ENCODE assay signal across 12 mouse cellular contexts in the genomic region with DNA sequence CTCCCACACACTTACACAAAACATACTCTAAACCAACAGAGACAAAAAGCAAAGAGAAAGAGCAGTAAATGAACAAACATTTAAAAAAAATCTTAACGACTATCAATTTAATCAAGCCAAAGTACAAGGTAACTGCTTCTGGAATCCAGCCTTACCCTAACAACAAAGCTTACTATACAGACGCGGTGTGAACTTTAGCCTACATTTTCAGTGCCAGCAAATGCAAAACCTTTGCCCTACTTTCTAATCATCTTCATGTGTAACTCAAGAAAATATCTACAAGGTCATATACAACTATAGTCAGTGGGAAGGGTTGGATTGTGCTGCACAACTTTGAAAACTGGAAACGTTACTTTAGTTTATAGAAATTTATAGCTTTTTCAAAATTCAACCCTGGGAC. TPM values are rescaled to one million over a fixed set of nuclear protein-coding genes. Genes with fewer than 3 reads are reported as not detected.
DNase-seq lines count a peak whose midpoint lies in the region; ATAC-seq lines count a peak whose summit lies in the region.
"Had no signal": no experiment of that assay in that cellular context is flagged by ENCODE, and none has a peak within 500 bp of the region (broad histone marks: within the 10 kb centered on the region; RNA-seq: fewer than 3 reads in every experiment).

No protein-coding gene starts in this region.

- peak overlapping the region; percentile 28; the same call in 1 of the 2 replicates for H3K9ac ChIP-seq in heart, embryonic 15.5 days
- H3K9ac ChIP-seq: hindbrain, embryonic 13.5 days; lung, embryonic 14.5 days had no signal

- WGBS in heart, embryonic 15.5 days, result 56% methylated on average over 4 of the region's 4 CpGs

- DNase-seq in adrenal gland, adult 2 months, result peak; percentile 32
- no peak for DNase-seq in adrenal gland, postnatal 4 days (ENCODE audit: low spot score in 2 of 2)
- DNase-seq in kidney, adult 11 months, result peak; percentile 61
- DNase-seq in kidney, postnatal 4 days, result no peak
- DNase-seq in kidney, postnatal 36 days, result peak; percentile 54 to 77
- DNase-seq in layer of hippocampus, adult 18-20 months (ENCODE audit: low spot score in 2 of 2), result no peak
- no peak for DNase-seq in spleen, postnatal 4 days (ENCODE audit: low spot score in 2 of 2)
- DNase-seq: lung, embryonic 14.5 days had no signal

- H3K4me1 ChIP-seq in heart, embryonic 15.5 days (replicated peaks), result peaks cover 32% of the 10 kb centered on the region

- peaks cover 1% of the 10 kb centered on the region for H3K36me3 ChIP-seq in heart, embryonic 15.5 days

- peak overlapping the region; percentile 8; the same call in 1 of the 2 replicates for H3K4me3 ChIP-seq in heart, embryonic 15.5 days
- H3K4me3 ChIP-seq: hindbrain, embryonic 13.5 days had no signal

- no peaks in the 10 kb centered on the region for H3K27me3 ChIP-seq in heart, embryonic 15.5 days
- H3K27me3 ChIP-seq: hindbrain, embryonic 13.5 days had no signal

- ATAC-seq in heart, embryonic 15.5 days (replicated peaks; ENCODE audit: insufficient number of reproducible peaks, insufficient read depth, low FRiP score, low read depth), result no peak

- H3K27ac ChIP-seq in heart, embryonic 15.5 days, result peak overlapping the region; percentile 49
- H3K27ac ChIP-seq: hindbrain, embryonic 13.5 days had no signal

- no peaks in the 10 kb centered on the region for H3K9me3 ChIP-seq in heart, embryonic 15.5 days (replicated peaks)
- H3K9me3 ChIP-seq: hindbrain, embryonic 13.5 days had no signal

- H3K4me2 ChIP-seq in heart, embryonic 15.5 days, result peak overlapping the region; percentile 32
- H3K4me2 ChIP-seq: hindbrain, embryonic 13.5 days; lung, embryonic 14.5 days had no signal

RNA-seq across cellular contexts. Expression of a gene that starts 3.0 kb away (rescaled TPM):
- 100 to 1,000 TPM; 558 to 581 TPM for total RNA-seq in adrenal gland, adult 2 months (2021)
- polyA plus RNA-seq in adrenal gland, adult 2 months (2012; rRNA removed), result 72.9 and 82.6 TPM in 2 replicates
- total RNA-seq in adrenal gland, postnatal 4 days (2021), result 100 to 1,000 TPM; 374 to 422 TPM
- 261 and 298 TPM in 2 replicates for polyA plus RNA-seq in heart, embryonic 15.5 days (2015; fragmentation: Nextera tagmentation; extraction: Ambion mirVana)
- 10 to 100 TPM; 70.6 to 71.9 TPM for total RNA-seq in layer of hippocampus, adult 18-20 months (2021)

RNA-seq across cellular contexts. Expression of a gene that starts 3.0 kb away (rescaled TPM):
- total RNA-seq in adrenal gland, adult 2 months (2021), result 1,000 to 10,000 TPM in 1 of 2 experiments, 100 to 1,000 TPM in 1; 944 to 1,072 TPM
- polyA plus RNA-seq in adrenal gland, adult 2 months (2012; rRNA removed), result 65.7 and 66.9 TPM in 2 replicates
- 100 to 1,000 TPM; 407 to 479 TPM for total RNA-seq in adrenal gland, postnatal 4 days (2021)
- polyA plus RNA-seq in heart, embryonic 15.5 days (2015; fragmentation: Nextera tagmentation; extraction: Ambion mirVana), result 361 and 426 TPM in 2 replicates
- total RNA-seq in layer of hippocampus, adult 18-20 months (2021), result 10 to 100 TPM; 95.8 to 97.8 TPM

RNA-seq across cellular contexts. Expression of a gene that starts 46.1 kb away (rescaled TPM):
- not detected for total RNA-seq in adrenal gland, adult 2 months (2021)
- not detected in 2 replicates for polyA plus RNA-seq in adrenal gland, adult 2 months (2012; rRNA removed)
- total RNA-seq in adrenal gland, postnatal 4 days (2021), result not detected
- not detected in 2 replicates for polyA plus RNA-seq in heart, embryonic 15.5 days (2015; fragmentation: Nextera tagmentation; extraction: Ambion mirVana)
- 1 to 10 TPM; 2.6 to 4.1 TPM for total RNA-seq in layer of hippocampus, adult 18-20 months (2021)
- total RNA-seq: common myeloid progenitor, adult 5-6 weeks had no signal
- polyA plus RNA-seq: lung, embryonic 14.5 days had no signal

RNA-seq across cellular contexts. Expression of a gene that starts 47.0 kb away (rescaled TPM):
- under 1 TPM in 1 of 2 experiments, not detected in 1; 0.10 TPM for total RNA-seq in adrenal gland, adult 2 months (2021)
- polyA plus RNA-seq in adrenal gland, adult 2 months (2012; rRNA removed), result 0.11 TPM in 1 of 2 replicates, not detected in the other
- under 1 TPM; 0.08 to 0.23 TPM for total RNA-seq in adrenal gland, postnatal 4 days (2021)
- 0.18 and 0.25 TPM in 2 replicates for polyA plus RNA-seq in heart, embryonic 15.5 days (2015; fragmentation: Nextera tagmentation; extraction: Ambion mirVana)
- total RNA-seq in layer of hippocampus, adult 18-20 months (2021), result 10 to 100 TPM; 10.9 to 11.3 TPM
- total RNA-seq: common myeloid progenitor, adult 5-6 weeks had no signal

RNA-seq across cellular contexts. Expression of a gene that starts 53.5 kb away (rescaled TPM):
- not detected for total RNA-seq in adrenal gland, adult 2 months (2021)
- polyA plus RNA-seq in adrenal gland, adult 2 months (2012; rRNA removed), result not detected in 2 replicates
- total RNA-seq in adrenal gland, postnatal 4 days (2021), result under 1 TPM in 1 of 2 experiments, not detected in 1; 0.34 TPM
- 0.25 and 0.46 TPM in 2 replicates for polyA plus RNA-seq in heart, embryonic 15.5 days (2015; fragmentation: Nextera tagmentation; extraction: Ambion mirVana)
- total RNA-seq in layer of hippocampus, adult 18-20 months (2021), result not detected
- total RNA-seq: common myeloid progenitor, adult 5-6 weeks; left cerebral cortex, adult 8-10 months had no signal
- polyA plus RNA-seq: hindbrain, embryonic 13.5 days had no signal

Comparison
In these comparisons a context has a peak if more than half of its experiments do, and no peak if none do; other contexts are left out.
1. DNase-seq: peak in adrenal gland, adult 2 months (single experiment), kidney, adult 11 months (single experiment) and kidney, postnatal 36 days (2 of 2); none in adrenal gland, postnatal 4 days (0 of 2), kidney, postnatal 4 days (0 of 2), layer of hippocampus, adult 18-20 months (0 of 2) and spleen, postnatal 4 days (0 of 2).
2. RNA of a gene that starts 3.0 kb away (total RNA-seq): 558 to 581 TPM in adrenal gland, adult 2 months and 374 to 422 TPM in adrenal gland, postnatal 4 days; 70.6 to 71.9 TPM in layer of hippocampus, adult 18-20 months; every median in the first group is over 4 times any median in the second.
3. RNA of a gene that starts 3.0 kb away (total RNA-seq): 944 to 1,072 TPM in adrenal gland, adult 2 months and 407 to 479 TPM in adrenal gland, postnatal 4 days; 95.8 to 97.8 TPM in layer of hippocampus, adult 18-20 months; every median in the first group is over 4 times any median in the second.